Mouse (Mus musculus): ENCODE results near the gene Ppp1r3e. TPM values are rescaled to one million over a fixed set of nuclear protein-coding genes. Genes with fewer than 3 reads are reported as not detected.

The Ppp1r3e gene
- total and polyA plus RNA-seq, 2 experiments from 2014 or later, result 4.1 to 37.2 TPM

DNA sequence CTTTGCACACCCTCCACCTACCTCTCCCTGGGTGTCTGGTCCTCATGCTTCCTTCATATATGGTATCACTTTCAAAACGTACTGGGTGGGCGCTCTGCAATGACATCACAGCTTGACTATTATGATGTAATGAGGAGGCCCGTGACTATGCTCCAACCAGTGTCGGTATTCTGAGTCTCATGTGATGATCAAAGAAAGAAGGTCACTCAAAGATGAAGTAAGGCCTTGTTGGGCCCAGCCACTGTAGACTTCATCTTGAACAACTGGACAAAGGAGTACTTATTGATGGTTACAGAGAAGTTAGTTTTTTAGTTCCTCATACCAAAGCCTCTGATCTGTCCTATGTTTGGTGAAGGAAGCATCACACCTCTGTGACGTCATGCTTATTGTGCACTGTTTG, 6.5 kb downstream of the Ppp1r3e start, which contains the start of gene Homez:
Gene Homez, minus strand, starts transcription at position 101 of the 400 bp plus-strand sequence.
- Histone ChIP-seq H3K4me1 (ENCODE audit: insufficient read depth, low read length) (no peaks in the 10 kb centered on the region), H3K9me3 (ENCODE audit: low read length) (no peaks in the 10 kb centered on the region), H3K9ac (replicated peaks; ENCODE audit: low read length, poor library complexity, severe bottlenecking) (no peak within 1 kb of the TSS), H3K36me3 (ENCODE audit: insufficient read depth, low read length) (no peaks in the 10 kb centered on the region; the same call in 1 of the 2 replicates), H3K27me3 (ENCODE audit: insufficient read depth, low read length) (no peaks in the 10 kb centered on the region), H3K4me3 (ENCODE audit: low read depth, low read length) (no peak within 1 kb of the TSS), H3K27ac (ENCODE audit: low read depth, low read length) (no peak within 1 kb of the TSS), H3K4me2 (ENCODE audit: low read depth, low read length, poor library complexity, severe bottlenecking) (no peak within 1 kb of the TSS)
- TF ChIP-seq CTCF (IDR thresholded peaks at IDR 0.05), result no peak
- ATAC-seq (ENCODE audit: low FRiP score) (no peak), DNase-seq (ENCODE audit: low spot score) (no peak)
- WGBS, result 88% methylated on average over 5 of the region's 5 CpGs

GRCm38 (mm10) chr14:54868026-54868425, 9.3 kb downstream of the Ppp1r3e start:
- TF ChIP-seq CTCF (IDR thresholded peaks at IDR 0.05), result no peak
- Histone ChIP-seq H3K27ac (ENCODE audit: low read depth, low read length) (no peak overlapping the region), H3K9ac (replicated peaks; ENCODE audit: low read length, poor library complexity, severe bottlenecking) (no peak overlapping the region), H3K9me3 (ENCODE audit: low read length) (no peaks in the 10 kb centered on the region), H3K4me1 (ENCODE audit: insufficient read depth, low read length) (no peaks in the 10 kb centered on the region), H3K4me3 (ENCODE audit: low read depth, low read length) (no peak overlapping the region), H3K36me3 (ENCODE audit: insufficient read depth, low read length) (no peaks in the 10 kb centered on the region; the same call in 1 of the 2 replicates), H3K4me2 (ENCODE audit: low read depth, low read length, poor library complexity, severe bottlenecking) (no peak overlapping the region), H3K27me3 (ENCODE audit: insufficient read depth, low read length) (no peaks in the 10 kb centered on the region)
- ATAC-seq (ENCODE audit: low FRiP score) (no peak), DNase-seq (ENCODE audit: low spot score) (no peak)
- WGBS, result 86% methylated on average over 4 of the region's 4 CpGs

- ATAC-seq (ENCODE audit: low FRiP score) (no peak), DNase-seq (ENCODE audit: low spot score) (no peak)
- H3K27me3 ChIP-seq (ENCODE audit: insufficient read depth, low read length), result no peaks in the 10 kb centered on the region
- H3K4me1 ChIP-seq (ENCODE audit: insufficient read depth, low read length), result no peaks in the 10 kb centered on the region
- WGBS, result 54% methylated on average over 5 of the region's 5 CpGs
- H3K27ac ChIP-seq (ENCODE audit: low read depth, low read length), result no peak overlapping the region
- no peak overlapping the region for H3K4me2 ChIP-seq (ENCODE audit: low read depth, low read length, poor library complexity, severe bottlenecking)
- no peaks in the 10 kb centered on the region for H3K9me3 ChIP-seq (ENCODE audit: low read length)
- no peak overlapping the region for H3K9ac ChIP-seq (replicated peaks; ENCODE audit: low read length, poor library complexity, severe bottlenecking)
- TF ChIP-seq CTCF (IDR thresholded peaks at IDR 0.05), result peak; percentile 62
- no peaks in the 10 kb centered on the region; the same call in 1 of the 2 replicates for H3K36me3 ChIP-seq (ENCODE audit: insufficient read depth, low read length)
- no peak overlapping the region for H3K4me3 ChIP-seq (ENCODE audit: low read depth, low read length)
Measured at GRCm38 (mm10) chr14:54866936-54867335, 10.4 kb downstream of the Ppp1r3e start.

DNA sequence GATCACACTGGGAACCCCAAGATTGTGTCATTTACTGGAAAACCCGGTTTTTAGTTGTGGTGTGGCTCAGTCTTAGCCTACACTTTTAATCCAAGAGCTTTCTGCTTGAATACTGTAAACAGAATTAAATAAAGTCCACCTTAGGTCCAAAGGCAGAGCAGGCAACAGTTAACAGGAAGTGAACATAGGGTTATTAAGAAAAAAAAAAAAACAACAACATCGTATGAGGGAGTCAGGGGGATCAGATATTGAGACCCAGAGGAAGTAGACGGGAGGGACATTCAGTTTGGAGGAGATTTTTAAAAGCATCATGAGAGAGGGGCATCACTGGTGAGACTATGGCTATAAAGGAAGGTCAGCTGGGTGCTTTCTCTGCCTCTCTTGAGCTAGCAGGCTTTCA, 11.1 kb downstream of the Ppp1r3e start:
- Histone ChIP-seq H3K27ac (ENCODE audit: low read depth, low read length) (no peak overlapping the region), H3K4me2 (ENCODE audit: low read depth, low read length, poor library complexity, severe bottlenecking) (no peak overlapping the region), H3K36me3 (ENCODE audit: insufficient read depth, low read length) (no peaks in the 10 kb centered on the region), H3K27me3 (ENCODE audit: insufficient read depth, low read length) (no peaks in the 10 kb centered on the region), H3K4me1 (ENCODE audit: insufficient read depth, low read length) (no peaks in the 10 kb centered on the region), H3K4me3 (ENCODE audit: low read depth, low read length) (no peak overlapping the region), H3K9ac (replicated peaks; ENCODE audit: low read length, poor library complexity, severe bottlenecking) (no peak overlapping the region), H3K9me3 (ENCODE audit: low read length) (no peaks in the 10 kb centered on the region)
- no peak for TF ChIP-seq CTCF (IDR thresholded peaks at IDR 0.05)
- no peak for ATAC-seq (ENCODE audit: low FRiP score)
- no peak for DNase-seq (ENCODE audit: low spot score)
- 62% methylated on average over 3 of the region's 3 CpGs for WGBS

DNA sequence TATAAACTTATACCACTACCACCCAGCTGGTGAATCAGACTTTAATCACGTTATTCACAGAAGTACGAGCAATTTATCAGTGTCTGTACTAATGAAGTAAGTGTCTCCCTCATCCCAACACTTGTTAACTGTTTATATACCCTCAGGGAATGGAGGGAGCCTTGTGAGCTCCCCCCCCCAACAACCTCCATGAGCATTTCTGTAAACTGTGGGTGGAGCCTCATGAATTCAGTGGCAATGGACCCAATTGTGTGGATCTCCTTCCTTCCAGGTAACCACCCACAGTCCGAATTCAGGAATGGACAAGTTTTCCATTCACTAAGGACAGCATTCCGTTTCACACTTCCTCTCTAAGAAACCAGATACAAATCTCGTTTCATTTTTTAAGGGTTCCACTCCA, 11.7 kb downstream of the Ppp1r3e start:
- WGBS, result 88% methylated on average over 5 of the region's 5 CpGs
- no peak overlapping the region for H3K9ac ChIP-seq (replicated peaks; ENCODE audit: low read length, poor library complexity, severe bottlenecking)
- no peak overlapping the region for H3K4me3 ChIP-seq (ENCODE audit: low read depth, low read length)
- H3K4me2 ChIP-seq (ENCODE audit: low read depth, low read length, poor library complexity, severe bottlenecking), result no peak overlapping the region
- ATAC-seq (ENCODE audit: low FRiP score) (no peak), DNase-seq (ENCODE audit: low spot score) (no peak)
- no peaks in the 10 kb centered on the region for H3K9me3 ChIP-seq (ENCODE audit: low read length)
- H3K4me1 ChIP-seq (ENCODE audit: insufficient read depth, low read length), result no peaks in the 10 kb centered on the region
- H3K36me3 ChIP-seq (ENCODE audit: insufficient read depth, low read length), result no peaks in the 10 kb centered on the region
- H3K27ac ChIP-seq (ENCODE audit: low read depth, low read length), result no peak overlapping the region
- TF ChIP-seq CTCF (IDR thresholded peaks at IDR 0.05), result no peak
- no peaks in the 10 kb centered on the region for H3K27me3 ChIP-seq (ENCODE audit: insufficient read depth, low read length)

DNA sequence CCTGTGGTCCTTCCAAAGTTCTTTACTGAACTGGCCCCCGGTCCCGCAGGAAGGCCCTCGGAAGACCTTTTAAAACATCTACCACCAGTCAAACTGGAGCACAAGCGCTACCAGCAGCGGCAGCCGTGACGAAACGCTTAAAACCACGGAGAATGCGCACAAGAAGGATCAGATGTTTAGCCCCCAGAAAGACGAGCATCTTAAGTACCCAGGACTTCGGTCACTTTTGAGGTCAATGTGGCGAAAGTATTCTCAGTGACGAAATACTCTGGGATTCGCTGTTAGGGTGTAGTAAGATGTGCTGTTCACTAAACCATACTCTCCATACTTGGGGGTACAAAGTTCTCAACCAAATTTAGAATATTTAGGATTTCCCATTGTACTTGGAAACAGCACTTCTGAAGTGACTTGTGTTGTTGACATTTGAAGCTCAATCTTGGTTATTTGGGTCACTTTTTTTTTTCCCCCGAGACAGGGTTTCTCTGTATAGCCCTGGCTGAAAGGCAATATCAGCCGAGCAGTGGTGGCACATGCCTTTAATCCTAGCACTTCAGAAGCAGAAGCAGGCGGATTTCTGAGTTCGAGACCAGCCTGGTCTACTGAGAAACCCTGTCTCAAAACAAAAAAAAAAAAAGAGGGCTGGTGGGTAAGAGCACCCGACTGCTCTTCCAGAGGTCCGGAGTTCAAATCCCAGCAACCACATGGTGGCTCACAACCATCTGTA, 12.9 kb downstream of the Ppp1r3e start:
- ATAC-seq (ENCODE audit: low FRiP score), result peak; percentile 29; the same call in 1 of the 2 replicates
- 17% methylated on average over 21 of the region's 21 CpGs for WGBS

More for the DNA sequence above, 12.9 kb downstream of the Ppp1r3e start:
- H3K27me3 ChIP-seq (ENCODE audit: insufficient read depth, low read length), result no peaks in the 10 kb centered on the region
- peak overlapping the region; percentile 93 for H3K4me3 ChIP-seq (ENCODE audit: low read depth, low read length)
- no peak for TF ChIP-seq CTCF (IDR thresholded peaks at IDR 0.05)
- H3K9ac ChIP-seq (replicated peaks; ENCODE audit: low read length, poor library complexity, severe bottlenecking), result peak overlapping the region; percentile 84
- peak overlapping the region; percentile 84 for H3K4me2 ChIP-seq (ENCODE audit: low read depth, low read length, poor library complexity, severe bottlenecking)
- H3K4me1 ChIP-seq (ENCODE audit: insufficient read depth, low read length), result no peaks in the 10 kb centered on the region
- H3K36me3 ChIP-seq (ENCODE audit: insufficient read depth, low read length), result no peaks in the 10 kb centered on the region
- no peaks in the 10 kb centered on the region for H3K9me3 ChIP-seq (ENCODE audit: low read length)
- peak overlapping the region; percentile 21; the same call in 1 of the 2 replicates for H3K27ac ChIP-seq (ENCODE audit: low read depth, low read length)
- DNase-seq (ENCODE audit: low spot score), result no peak

All from midbrain, postnatal 0 days (tissue).